Mouse (Mus musculus) midbrain, postnatal 0 days (tissue): ENCODE measurements around the gene Abca4. TPM values are rescaled to one million over a fixed set of nuclear protein-coding genes. Genes with fewer than 3 reads are reported as not detected.

Experiments
- ATAC-seq: fragments of 200-750 bp; cut with Nextera tagmentation; 2 replicates; pipeline ENCODE4 v1.8.0; 2017; ENCODE audit warnings: moderate number of reproducible peaks, mild to moderate bottlenecking, moderate TSS enrichment, moderate library complexity; ENCODE audit not compliant: low FRiP score
- DNase-seq: peaks from one replicate; pipeline ENCODE4 v3.0.0-alpha.2; 2015; ENCODE audit warnings: low spot score
- H3K27ac ChIP-seq: fragments of 300-500 bp; sonication (generic); 2 replicates; pipeline ENCODE4 v1.5.1; 2014; ENCODE audit warnings: low read depth, mild to moderate bottlenecking, low read length, mixed read lengths
- H3K27me3 ChIP-seq: fragments of 300-500 bp; sonication (generic); 2 replicates; pipeline ENCODE4 v1.6.1; 2014; ENCODE audit warnings: low read length, control low read depth, mixed read lengths; ENCODE audit not compliant: insufficient read depth
- H3K36me3 ChIP-seq: fragments of 300-500 bp; sonication (generic); 2 replicates; pipeline ENCODE4 v1.6.1; 2014; ENCODE audit warnings: low read length, control low read depth, mixed read lengths; ENCODE audit not compliant: insufficient read depth
- H3K4me1 ChIP-seq: fragments of 300-500 bp; sonication (generic); 2 replicates; pipeline ENCODE4 v1.6.1; 2014; ENCODE audit warnings: mild to moderate bottlenecking, control low read depth, antibody characterized with exemption, low read length, mixed read lengths; ENCODE audit not compliant: insufficient read depth
- H3K4me2 ChIP-seq: fragments of 300-500 bp; sonication (generic); 2 replicates; pipeline ENCODE4 v1.6.1; 2014; ENCODE audit warnings: low read depth, mild to moderate bottlenecking, low read length, mixed read lengths; ENCODE audit not compliant: poor library complexity, severe bottlenecking
- H3K4me3 ChIP-seq: fragments of 300-500 bp; sonication (generic); 2 replicates; pipeline ENCODE4 v1.5.1; 2014; ENCODE audit warnings: low read depth, mild to moderate bottlenecking, low read length, moderate library complexity
- H3K9ac ChIP-seq: fragments of 300-500 bp; sonication (generic); replicated peaks from 2 replicates; pipeline ENCODE4 v1.6.1; 2014; ENCODE audit warnings: mild to moderate bottlenecking, low read length, moderate library complexity, mixed read lengths; ENCODE audit not compliant: poor library complexity, severe bottlenecking
- H3K9me3 ChIP-seq: fragments of 300-500 bp; sonication (generic); 2 replicates; pipeline ENCODE4 v1.6.1; 2016; ENCODE audit warnings: low read length, control low read depth
- CTCF ChIP-seq: IDR thresholded peaks from 2 replicates; pipeline ENCODE4 v1.5.1; 2016; ENCODE audit warnings: antibody characterized with exemption, mild to moderate bottlenecking
- WGBS: fragments of 180-500 bp; shearing (Covaris S2); extraction: QIAGEN DNeasy Blood & Tissue Kit; methylation state at CpG from one replicate; pipeline ENCODE4 v1.1.7; 2014; 5-methylcytosine and 5-hydroxymethylcytosine counted together
- polyA plus RNA-seq: library from polyadenylated mRNA; unstranded; fragments of >200 nt; fragmentation: Nextera tagmentation; extraction: Ambion mirVana; gene quantifications from 2 replicates; pipeline ENCODE4 v1.2.1, GENCODE M21; 2015
- total RNA-seq: library from RNA; depleted of rRNA; stranded (reverse); fragments of >200 nt; gene quantifications from 2 replicates; pipeline ENCODE4 v1.2.3, GENCODE M21; 2014

Abca4 gene
- total and polyA plus RNA-seq, 2 experiments from 2014 or later = 0.94 to 7.7 TPM

- whole genome bisulfite sequencing = 13% methylated on average over 10 of the region's 10 CpGs
- peak; percentile 86 for DNase-seq
- no peak for TF ChIP-seq CTCF
- H3K9ac ChIP-seq = no peak overlapping the region
- peaks cover 31% of the 10 kb centered on the region for H3K27me3 ChIP-seq
- peaks cover 9% of the 10 kb centered on the region for H3K4me1 ChIP-seq
- no peak overlapping the region for H3K4me3 ChIP-seq
- H3K4me2 ChIP-seq = no peak overlapping the region
- no peak overlapping the region for H3K27ac ChIP-seq
- no peaks in the 10 kb centered on the region for H3K9me3 ChIP-seq
- H3K36me3 ChIP-seq = no peaks in the 10 kb centered on the region
- ATAC-seq = no peak
Measured at GRCm38 (mm10) chr3:122046187-122046620, 2.0 kb downstream of the Abca4 start.

GRCm38 (mm10) chr3:122047402-122047801 lies 3.2 kb downstream of the Abca4 start:
- DNase-seq (no peak), ATAC-seq (no peak)
- WGBS = 58% methylated on average over 7 of the region's 7 CpGs

GRCm38 (mm10) chr3:122047921-122048861 lies 3.9 kb downstream of the Abca4 start:
- Histone ChIP-seq H3K36me3 (no peaks in the 10 kb centered on the region), H3K4me2 (0 out of 2 replicates have a peak overlapping the region, but pooled peaks have one; percentile 9), H3K4me3 (no peak overlapping the region), H3K27ac (no peak overlapping the region), H3K9me3 (no peaks in the 10 kb centered on the region), H3K9ac (no peak overlapping the region), H3K4me1 (peaks cover 9% of the 10 kb centered on the region), H3K27me3 (peaks cover 20% of the 10 kb centered on the region)
- TF ChIP-seq CTCF = no peak
- WGBS = 18% methylated on average over 17 of the region's 17 CpGs
- ATAC-seq (0 out of 2 replicates have a peak, but pooled peaks have one; percentile 17), DNase-seq (peak; percentile 78)

More at GRCm38 (mm10) chr3:122047402-122047801, 3.2 kb downstream of the Abca4 start:
- Histone ChIP-seq H3K36me3 (no peaks in the 10 kb centered on the region), H3K27ac (no peak overlapping the region), H3K4me1 (peaks cover 9% of the 10 kb centered on the region), H3K9me3 (no peaks in the 10 kb centered on the region), H3K4me3 (no peak overlapping the region), H3K9ac (no peak overlapping the region), H3K4me2 (no peak overlapping the region), H3K27me3 (peaks cover 27% of the 10 kb centered on the region)
- TF ChIP-seq CTCF = no peak

- Histone ChIP-seq H3K27ac (no peak overlapping the region), H3K27me3 (peaks cover 20% of the 10 kb centered on the region; the same call in 1 of the 2 replicates), H3K4me1 (peaks cover 9% of the 10 kb centered on the region), H3K9me3 (no peaks in the 10 kb centered on the region), H3K36me3 (no peaks in the 10 kb centered on the region), H3K4me2 (no peak overlapping the region), H3K9ac (no peak overlapping the region), H3K4me3 (no peak overlapping the region)
- 53% methylated on average over 6 of the region's 6 CpGs for WGBS
- ATAC-seq (no peak), DNase-seq (no peak)
- TF ChIP-seq CTCF = no peak
Measured at GRCm38 (mm10) chr3:122049158-122049557, 4.9 kb downstream of the Abca4 start.

GRCm38 (mm10) chr3:122058439-122059198 lies 14.4 kb downstream of the Abca4 start:
- 66% methylated on average over 9 of the region's 9 CpGs for WGBS
- Histone ChIP-seq H3K9ac (no peak overlapping the region), H3K27me3 (no peaks in the 10 kb centered on the region; the same call in 1 of the 2 replicates), H3K4me2 (no peak overlapping the region), H3K36me3 (no peaks in the 10 kb centered on the region), H3K27ac (no peak overlapping the region), H3K4me1 (no peaks in the 10 kb centered on the region), H3K9me3 (no peaks in the 10 kb centered on the region), H3K4me3 (no peak overlapping the region)
- DNase-seq (no peak), ATAC-seq (no peak)
- TF ChIP-seq CTCF = no peak
